Mouse (Mus musculus) gastrocnemius, postnatal 14 days (tissue): Measurements from ENCODE around the gene Pgls. TPM values are rescaled to one million over a fixed set of nuclear protein-coding genes. Genes with fewer than 3 reads are reported as not detected.

Experiments used
- DNase-seq: peaks from one replicate; pipeline ENCODE4 v3.0.0; 2021; ENCODE audit warnings: mixed read lengths
- intact Hi-C: fragments of 180-260 bp; cut with DNase I; formaldehyde crosslinking; loops from one replicate; pipeline ENCODE4 v1.15.1; 2025; ENCODE audit warnings: low total_unique reads
- total RNA-seq, 2 experiments: library from RNA; stranded (reverse); gene quantifications; 2 replicates each; pipeline ENCODE4 v1.2.3; 2021

Gene Pgls
- total RNA-seq, 2 experiments from 2014 or later = 40.5 to 43.3 TPM

- DNase-seq = peak; percentile 90
- intact Hi-C loops = loop anchor here (2.0 to 5.0 kb wide), 2 partner anchors 33 to 61 kb away; no protein-coding TSS in a partner anchor
Observed at GRCm38 (mm10) chr8:71595862-71596261, 3.9 kb downstream of the Pgls start.

- intact Hi-C loops = loop anchor here (2.0 to 5.0 kb wide), 2 partner anchors 34 to 61 kb away; no protein-coding TSS in a partner anchor
- DNase-seq = no peak
Observed at GRCm38 (mm10) chr8:71596384-71596783, 4.4 kb downstream of the Pgls start.

- no peak for DNase-seq
- intact Hi-C loops = loop anchor here (2.0 to 5.0 kb wide), 2 partner anchors 34 to 61 kb away; no protein-coding TSS in a partner anchor
Observed at GRCm38 (mm10) chr8:71596798-71597197, 4.8 kb downstream of the Pgls start.

- DNase-seq = no peak
- intact Hi-C loops = loop anchor here (2.0 to 5.0 kb wide), 2 partner anchors 35 to 60 kb away; no protein-coding TSS in a partner anchor
Observed at GRCm38 (mm10) chr8:71597451-71597850, 5.5 kb downstream of the Pgls start, which contains the start of gene Fam129c. Gene Fam129c, plus strand, starts transcription at chr8:71597648.

GRCm38 (mm10) chr8:71598375-71598774 is 6.4 kb downstream of the Pgls start:
- no peak for DNase-seq
- intact Hi-C loops = loop anchor here (5.0 kb wide), 1 partner anchor 59 kb away; no protein-coding TSS in a partner anchor

- intact Hi-C loops = loop anchor here (5.0 kb wide), 1 partner anchor 58 kb away; no protein-coding TSS in a partner anchor
- no peak for DNase-seq
Observed at GRCm38 (mm10) chr8:71598841-71599240, 6.9 kb downstream of the Pgls start.

GRCm38 (mm10) chr8:71601939-71602665 is 10.1 kb downstream of the Pgls start:
- intact Hi-C loops = no loop called here
- DNase-seq = no peak

- intact Hi-C loops = no loop called here
Observed at GRCm38 (mm10) chr8:71602666-71603334, 10.8 kb downstream of the Pgls start.

GRCm38 (mm10) chr8:71604021-71604420 is 12.0 kb downstream of the Pgls start:
- intact Hi-C loops = no loop called here
- no peak for DNase-seq

More at GRCm38 (mm10) chr8:71602666-71603334, 10.8 kb downstream of the Pgls start:
- peak; percentile 59 for DNase-seq

- intact Hi-C loops = no loop called here
- DNase-seq = peak; percentile 95
Observed at GRCm38 (mm10) chr8:71610822-71611651, 19.1 kb downstream of the Pgls start, which contains the start of gene Colgalt1. Gene Colgalt1, plus strand, starts transcription at chr8:71610998.

GRCm38 (mm10) chr8:71612141-71612540 is 20.2 kb downstream of the Pgls start:
- DNase-seq = no peak
- intact Hi-C loops = no loop called here

- intact Hi-C loops = no loop called here
Observed at GRCm38 (mm10) chr8:71613418-71613817, 21.4 kb downstream of the Pgls start.

GRCm38 (mm10) chr8:71619786-71620185 is 27.8 kb downstream of the Pgls start:
- peak; percentile 37 for DNase-seq
- intact Hi-C loops = no loop called here

More at GRCm38 (mm10) chr8:71613418-71613817, 21.4 kb downstream of the Pgls start:
- no peak for DNase-seq

- DNase-seq = no peak
- intact Hi-C loops = no loop called here
Observed at GRCm38 (mm10) chr8:71625088-71625487, 33.1 kb downstream of the Pgls start.

- intact Hi-C loops = no loop called here
Observed at GRCm38 (mm10) chr8:71626753-71627152, 34.8 kb downstream of the Pgls start.

GRCm38 (mm10) chr8:71627265-71628099 is 35.5 kb downstream of the Pgls start:
- DNase-seq = no peak
- intact Hi-C loops = no loop called here

More at GRCm38 (mm10) chr8:71626753-71627152, 34.8 kb downstream of the Pgls start:
- DNase-seq = no peak

GRCm38 (mm10) chr8:71628396-71629095 is 36.6 kb downstream of the Pgls start:
- DNase-seq = no peak
- intact Hi-C loops = no loop called here
